Mouse (Mus musculus): ENCODE results near the gene Disp1. TPM values are rescaled to one million over a fixed set of nuclear protein-coding genes. Genes with fewer than 3 reads are reported as not detected.

The Disp1 gene
- total and polyA plus RNA-seq, 2 experiments = 0.83 to 3.4 TPM

DNA sequence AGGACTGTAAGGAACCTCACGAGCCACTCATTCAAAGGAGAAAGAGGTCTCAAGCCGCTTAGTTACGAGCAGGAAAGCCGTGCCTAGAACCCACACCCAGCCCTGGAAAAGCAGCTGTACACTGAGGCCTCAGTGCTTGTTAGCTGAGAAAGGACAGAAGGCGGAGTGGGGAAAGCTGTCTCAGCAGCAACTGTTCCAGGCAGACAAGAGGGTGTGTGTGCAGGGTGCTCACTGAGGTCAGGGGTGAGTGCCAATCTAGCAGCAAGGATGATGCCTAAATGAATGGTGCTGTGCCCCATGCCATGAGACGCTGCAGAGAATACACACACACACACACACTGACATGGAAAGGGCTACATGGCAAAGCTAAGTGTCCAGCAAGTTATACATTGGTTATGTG, 106.8 kb downstream of the Disp1 start:
- no peaks in the 10 kb centered on the region for H3K36me3 ChIP-seq (ENCODE audit: control insufficient read depth, insufficient read depth, low read length)

DNA sequence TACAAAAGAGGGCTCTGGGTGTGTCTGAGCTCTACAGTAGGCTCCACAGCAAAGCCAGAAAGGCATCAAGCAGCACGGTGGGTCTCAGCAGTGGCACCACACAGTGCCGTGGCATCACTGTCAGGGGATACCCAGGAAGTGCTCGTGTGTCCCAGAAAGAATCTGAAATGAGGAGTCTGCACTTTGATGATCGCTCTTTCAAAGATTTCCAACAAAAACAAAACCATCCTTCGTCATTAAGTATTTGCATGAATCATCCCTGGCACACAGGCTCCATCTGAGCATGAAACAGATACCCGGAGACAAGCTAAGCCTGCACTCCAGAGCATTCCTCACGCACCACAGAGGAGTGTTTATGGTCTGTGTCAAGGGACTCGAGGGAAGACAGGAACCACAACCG, 107.8 kb downstream of the Disp1 start:
- Histone ChIP-seq H3K4me3 (ENCODE audit: insufficient read depth, low read depth, low read length) (no peak overlapping the region), H3K27ac (replicated peaks; ENCODE audit: insufficient read depth, low read depth, low read length) (no peak overlapping the region), H3K9ac (ENCODE audit: low read depth, low read length) (no peak overlapping the region), H3K4me1 (ENCODE audit: control insufficient read depth, insufficient read depth, low read length) (no peaks in the 10 kb centered on the region), H3K36me3 (ENCODE audit: control insufficient read depth, insufficient read depth, low read length) (no peaks in the 10 kb centered on the region), H3K27me3 (ENCODE audit: control insufficient read depth, insufficient read depth, low read length) (no peaks in the 10 kb centered on the region), H3K79me2 (ENCODE audit: control insufficient read depth, insufficient read depth, low read length) (no peaks in the 10 kb centered on the region)
- WGBS = 87% methylated on average over 9 of the region's 9 CpGs
- TF ChIP-seq POLR2A (IDR thresholded peaks at IDR 0.05; ENCODE audit: extremely low read depth, insufficient read depth, low read length) (no peak), CTCF (IDR thresholded peaks at IDR 0.05; ENCODE audit: low read depth, low read length) (no peak)
- DNase-seq (ENCODE audit: extremely low read depth, low read depth, low spot score) = no peak

More for the DNA sequence above, 106.8 kb downstream of the Disp1 start:
- WGBS = 95% methylated on average over 6 of the region's 6 CpGs
- no peak overlapping the region for H3K4me3 ChIP-seq (ENCODE audit: insufficient read depth, low read depth, low read length)
- H3K27ac ChIP-seq (replicated peaks; ENCODE audit: insufficient read depth, low read depth, low read length) = no peak overlapping the region
- no peak for DNase-seq (ENCODE audit: extremely low read depth, low read depth, low spot score)
- H3K79me2 ChIP-seq (ENCODE audit: control insufficient read depth, insufficient read depth, low read length) = no peaks in the 10 kb centered on the region
- no peak overlapping the region for H3K9ac ChIP-seq (ENCODE audit: low read depth, low read length)
- H3K27me3 ChIP-seq (ENCODE audit: control insufficient read depth, insufficient read depth, low read length) = no peaks in the 10 kb centered on the region
- H3K4me1 ChIP-seq (ENCODE audit: control insufficient read depth, insufficient read depth, low read length) = no peaks in the 10 kb centered on the region
- TF ChIP-seq CTCF (IDR thresholded peaks at IDR 0.05; ENCODE audit: low read depth, low read length) = no peak
- TF ChIP-seq POLR2A (IDR thresholded peaks at IDR 0.05; ENCODE audit: extremely low read depth, insufficient read depth, low read length) = no peak

- no peaks in the 10 kb centered on the region for H3K79me2 ChIP-seq (ENCODE audit: control insufficient read depth, insufficient read depth, low read length)
- H3K9ac ChIP-seq (ENCODE audit: low read depth, low read length) = no peak overlapping the region
- WGBS = 98% methylated on average over 2 of the region's 2 CpGs
- no peak overlapping the region for H3K27ac ChIP-seq (replicated peaks; ENCODE audit: insufficient read depth, low read depth, low read length)
- H3K4me3 ChIP-seq (ENCODE audit: insufficient read depth, low read depth, low read length) = no peak overlapping the region
- no peaks in the 10 kb centered on the region for H3K36me3 ChIP-seq (ENCODE audit: control insufficient read depth, insufficient read depth, low read length)
- DNase-seq (ENCODE audit: extremely low read depth, low read depth, low spot score) = no peak
- H3K4me1 ChIP-seq (ENCODE audit: control insufficient read depth, insufficient read depth, low read length) = no peaks in the 10 kb centered on the region
- no peak for TF ChIP-seq POLR2A (IDR thresholded peaks at IDR 0.05; ENCODE audit: extremely low read depth, insufficient read depth, low read length)
- no peak for TF ChIP-seq CTCF (IDR thresholded peaks at IDR 0.05; ENCODE audit: low read depth, low read length)
- no peaks in the 10 kb centered on the region for H3K27me3 ChIP-seq (ENCODE audit: control insufficient read depth, insufficient read depth, low read length)
Measured at GRCm38 (mm10) chr1:183107476-183107875, 113.8 kb downstream of the Disp1 start.

- no peaks in the 10 kb centered on the region for H3K36me3 ChIP-seq (ENCODE audit: control insufficient read depth, insufficient read depth, low read length)
- H3K27me3 ChIP-seq (ENCODE audit: control insufficient read depth, insufficient read depth, low read length) = no peaks in the 10 kb centered on the region
- 92% methylated on average over 5 of the region's 5 CpGs for WGBS
- no peak overlapping the region for H3K9ac ChIP-seq (ENCODE audit: low read depth, low read length)
- H3K79me2 ChIP-seq (ENCODE audit: control insufficient read depth, insufficient read depth, low read length) = no peaks in the 10 kb centered on the region
- H3K4me3 ChIP-seq (ENCODE audit: insufficient read depth, low read depth, low read length) = no peak overlapping the region
- no peak for TF ChIP-seq CTCF (IDR thresholded peaks at IDR 0.05; ENCODE audit: low read depth, low read length)
- no peak for TF ChIP-seq POLR2A (IDR thresholded peaks at IDR 0.05; ENCODE audit: extremely low read depth, insufficient read depth, low read length)
- DNase-seq (ENCODE audit: extremely low read depth, low read depth, low spot score) = no peak
- no peaks in the 10 kb centered on the region for H3K4me1 ChIP-seq (ENCODE audit: control insufficient read depth, insufficient read depth, low read length)
- H3K27ac ChIP-seq (replicated peaks; ENCODE audit: insufficient read depth, low read depth, low read length) = no peak overlapping the region
Measured at GRCm38 (mm10) chr1:183104696-183105095, 116.6 kb downstream of the Disp1 start.

GRCm38 (mm10) chr1:183102775-183103174, 118.5 kb downstream of the Disp1 start:
- Histone ChIP-seq H3K27me3 (ENCODE audit: control insufficient read depth, insufficient read depth, low read length) (no peaks in the 10 kb centered on the region), H3K36me3 (ENCODE audit: control insufficient read depth, insufficient read depth, low read length) (no peaks in the 10 kb centered on the region)
- 91% methylated on average over 3 of the region's 3 CpGs for WGBS

DNA sequence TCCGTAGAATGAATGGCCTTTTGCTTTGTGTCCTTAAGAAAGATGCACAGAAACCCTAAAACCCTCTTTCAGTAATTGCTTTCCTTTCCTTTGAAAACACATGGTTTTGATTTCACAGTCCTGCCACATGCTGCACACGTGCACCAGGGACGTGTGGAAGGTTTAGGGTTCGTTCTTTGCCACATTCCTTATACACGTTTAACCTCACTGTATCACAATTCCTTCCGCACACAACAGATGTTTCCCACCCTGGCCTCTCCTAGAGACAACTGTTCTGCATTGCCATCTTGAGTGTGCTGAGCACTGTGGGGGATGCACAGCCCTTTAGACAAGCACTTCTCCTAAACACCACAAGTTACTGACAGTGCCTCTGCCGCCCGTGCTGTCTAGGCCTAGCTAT, 119.2 kb downstream of the Disp1 start:
- no peak for DNase-seq (ENCODE audit: extremely low read depth, low read depth, low spot score)
- TF ChIP-seq CTCF (IDR thresholded peaks at IDR 0.05; ENCODE audit: low read depth, low read length) = no peak
- no peak for TF ChIP-seq POLR2A (IDR thresholded peaks at IDR 0.05; ENCODE audit: extremely low read depth, insufficient read depth, low read length)
- WGBS = 86% methylated on average over 8 of the region's 8 CpGs
- no peaks in the 10 kb centered on the region for H3K36me3 ChIP-seq (ENCODE audit: control insufficient read depth, insufficient read depth, low read length)
- H3K9ac ChIP-seq (ENCODE audit: low read depth, low read length) = no peak overlapping the region
- H3K27me3 ChIP-seq (ENCODE audit: control insufficient read depth, insufficient read depth, low read length) = no peaks in the 10 kb centered on the region
- no peak overlapping the region for H3K27ac ChIP-seq (replicated peaks; ENCODE audit: insufficient read depth, low read depth, low read length)
- H3K4me1 ChIP-seq (ENCODE audit: control insufficient read depth, insufficient read depth, low read length) = no peaks in the 10 kb centered on the region
- no peaks in the 10 kb centered on the region for H3K79me2 ChIP-seq (ENCODE audit: control insufficient read depth, insufficient read depth, low read length)
- no peak overlapping the region for H3K4me3 ChIP-seq (ENCODE audit: insufficient read depth, low read depth, low read length)

More at GRCm38 (mm10) chr1:183102775-183103174, 118.5 kb downstream of the Disp1 start:
- H3K79me2 ChIP-seq (ENCODE audit: control insufficient read depth, insufficient read depth, low read length) = no peaks in the 10 kb centered on the region
- no peak overlapping the region for H3K9ac ChIP-seq (ENCODE audit: low read depth, low read length)
- H3K27ac ChIP-seq (replicated peaks; ENCODE audit: insufficient read depth, low read depth, low read length) = no peak overlapping the region
- H3K4me1 ChIP-seq (ENCODE audit: control insufficient read depth, insufficient read depth, low read length) = no peaks in the 10 kb centered on the region
- DNase-seq (ENCODE audit: extremely low read depth, low read depth, low spot score) = no peak
- no peak overlapping the region for H3K4me3 ChIP-seq (ENCODE audit: insufficient read depth, low read depth, low read length)
- no peak for TF ChIP-seq POLR2A (IDR thresholded peaks at IDR 0.05; ENCODE audit: extremely low read depth, insufficient read depth, low read length)
- no peak for TF ChIP-seq CTCF (IDR thresholded peaks at IDR 0.05; ENCODE audit: low read depth, low read length)
